Mouse (Mus musculus): Measurements from ENCODE around the gene Lrba. TPM values are rescaled to one million over a fixed set of nuclear protein-coding genes. Genes with fewer than 3 reads are reported as not detected.

Gene Lrba
- polyA plus RNA-seq, 1 experiment from 2014 or later: 5.7 TPM

DNA sequence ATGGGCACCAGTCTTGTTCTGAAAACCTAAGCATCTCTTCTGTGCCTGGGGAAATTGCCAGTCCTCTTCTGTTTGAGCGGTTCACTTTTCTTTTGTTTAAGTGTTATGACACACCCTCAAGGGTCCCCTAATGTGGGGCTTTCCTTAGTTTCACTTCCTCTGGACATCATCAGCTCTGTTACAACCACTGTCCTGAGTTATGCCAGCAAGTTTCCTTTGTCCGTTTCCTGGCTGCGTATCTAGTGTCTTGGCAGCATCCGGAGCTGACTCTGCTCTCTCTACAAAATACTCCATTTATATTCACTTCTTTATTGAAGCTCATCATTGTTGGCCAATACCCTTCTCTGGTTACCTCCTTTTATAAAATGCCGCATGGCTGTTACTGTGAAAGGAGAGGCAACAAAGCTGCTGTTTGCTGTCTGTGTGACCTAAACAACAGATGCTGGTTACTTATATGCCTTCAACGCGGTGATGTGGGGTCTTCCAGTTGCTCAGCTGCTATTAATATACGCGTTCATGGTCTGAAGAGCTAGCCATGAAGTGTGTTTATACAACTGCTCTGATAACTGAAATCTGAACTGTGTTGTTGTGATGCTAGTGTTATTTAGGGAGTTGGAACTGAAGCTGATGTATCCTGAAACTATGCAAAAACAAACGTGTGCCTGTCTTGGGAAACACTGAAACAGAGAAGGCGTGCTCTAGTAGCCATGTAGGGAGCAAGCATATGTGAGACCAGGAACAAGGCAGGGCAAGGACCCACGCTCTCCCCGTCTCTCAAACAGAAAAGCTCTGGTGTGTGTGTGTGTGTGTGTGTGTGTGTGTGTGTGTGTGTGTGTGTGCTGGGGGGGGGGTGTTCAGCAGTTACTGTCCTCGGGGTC lies 550.3 kb downstream of the Lrba start:
- Histone ChIP-seq H3K4me3 (no peak overlapping the region), H3K9ac (no peak overlapping the region), H3K4me2 (peak overlapping the region; percentile 29; the same call in 1 of the 2 replicates), H3K27ac (replicated peaks) (peak overlapping the region; percentile 73), H3K27me3 (no peaks in the 10 kb centered on the region), H3K4me1 (replicated peaks) (peaks cover 25% of the 10 kb centered on the region), H3K9me3 (no peaks in the 10 kb centered on the region), H3K36me3 (peaks cover 3% of the 10 kb centered on the region; the same call in 1 of the 2 replicates)
- WGBS: 27% methylated on average over 14 of the region's 14 CpGs
- peak; percentile 40 for ATAC-seq (ENCODE audit: low FRiP score, low read depth)

DNA sequence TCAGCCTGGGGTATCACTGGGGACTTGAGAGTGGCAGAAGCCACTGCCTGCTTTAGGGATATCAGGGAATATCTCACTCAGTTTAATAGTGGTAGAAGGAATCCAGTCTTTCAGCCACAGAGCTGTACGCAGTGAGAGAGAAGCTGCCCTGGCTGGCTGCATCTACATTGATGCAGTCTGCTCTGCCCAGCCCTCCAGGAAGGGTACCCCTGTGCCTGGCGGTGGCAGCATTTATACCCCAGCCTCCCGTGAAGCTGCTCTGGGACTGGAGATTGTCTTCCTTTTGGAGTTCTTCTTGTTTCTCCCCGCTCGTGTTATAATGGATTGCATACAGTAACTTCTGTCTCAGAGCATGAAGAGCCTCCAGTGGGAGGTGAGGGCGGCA lies 551.0 kb downstream of the Lrba start:
- Histone ChIP-seq H3K4me3 (no peak overlapping the region), H3K9me3 (no peaks in the 10 kb centered on the region), H3K9ac (no peak overlapping the region), H3K4me2 (no peak overlapping the region), H3K36me3 (peaks cover 3% of the 10 kb centered on the region; the same call in 1 of the 2 replicates), H3K4me1 (replicated peaks) (peaks cover 25% of the 10 kb centered on the region), H3K27me3 (no peaks in the 10 kb centered on the region), H3K27ac (replicated peaks) (peak overlapping the region; percentile 73)
- 45% methylated on average over 6 of the region's 6 CpGs for WGBS
- ATAC-seq (ENCODE audit: low FRiP score, low read depth): peak; percentile 39; the same call in 1 of the 2 replicates

DNA sequence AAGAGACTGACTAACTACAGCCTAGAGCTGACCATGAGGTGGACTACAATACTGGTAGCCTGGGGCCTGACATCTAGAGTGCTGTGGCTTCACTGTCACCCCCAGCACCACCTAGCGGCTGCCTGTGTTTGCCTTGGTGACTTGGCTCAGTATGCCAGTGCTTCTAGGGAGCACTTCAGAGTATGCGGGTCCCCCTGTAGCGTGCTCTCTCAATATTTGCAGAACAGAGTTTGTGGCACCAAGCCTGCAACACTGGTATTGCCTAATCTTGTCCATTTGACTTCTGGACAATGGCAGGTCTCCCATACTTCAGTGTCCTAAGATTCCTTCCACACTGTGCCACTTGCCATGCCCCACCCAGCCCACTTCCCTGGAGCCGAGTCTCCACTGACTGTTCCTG lies 555.2 kb downstream of the Lrba start:
- Histone ChIP-seq H3K4me3 (no peak overlapping the region), H3K27ac (replicated peaks) (0 out of 2 replicates have a peak overlapping the region, but pooled peaks have one; percentile 19), H3K9me3 (no peaks in the 10 kb centered on the region), H3K36me3 (peaks cover 21% of the 10 kb centered on the region), H3K4me2 (no peak overlapping the region), H3K9ac (no peak overlapping the region), H3K4me1 (replicated peaks) (peaks cover 25% of the 10 kb centered on the region), H3K27me3 (no peaks in the 10 kb centered on the region)
- 73% methylated on average over 4 of the region's 4 CpGs for WGBS
- ATAC-seq (ENCODE audit: low FRiP score, low read depth): 0 out of 2 replicates have a peak, but pooled peaks have one; percentile 10

DNA sequence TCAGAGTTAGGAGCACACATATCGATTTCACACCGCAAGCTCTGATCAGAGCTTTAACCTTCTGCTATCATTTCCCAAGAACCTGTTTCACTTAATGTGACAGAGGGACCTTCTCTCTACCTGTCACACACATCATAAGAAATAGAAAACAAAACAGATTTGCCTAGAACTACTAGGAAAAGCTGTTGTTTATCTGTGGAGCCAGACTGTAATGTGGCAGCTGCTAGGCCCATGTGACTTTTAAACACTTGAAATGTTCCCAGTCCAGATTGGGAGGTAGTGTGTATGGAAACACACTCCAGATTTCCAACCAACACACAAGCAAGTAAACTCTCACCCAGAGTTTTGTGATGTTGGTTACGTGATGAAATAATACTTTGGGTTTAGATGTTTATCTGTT lies 559.6 kb downstream of the Lrba start:
- Histone ChIP-seq H3K36me3 (peaks cover 28% of the 10 kb centered on the region), H3K27me3 (no peaks in the 10 kb centered on the region), H3K9me3 (no peaks in the 10 kb centered on the region), H3K4me1 (replicated peaks) (peaks cover 46% of the 10 kb centered on the region), H3K9ac (no peak overlapping the region), H3K4me3 (no peak overlapping the region), H3K27ac (replicated peaks) (no peak overlapping the region), H3K4me2 (no peak overlapping the region)
- WGBS: 93% methylated on average over 3 of the region's 3 CpGs
- no peak for ATAC-seq (ENCODE audit: low FRiP score, low read depth)

DNA sequence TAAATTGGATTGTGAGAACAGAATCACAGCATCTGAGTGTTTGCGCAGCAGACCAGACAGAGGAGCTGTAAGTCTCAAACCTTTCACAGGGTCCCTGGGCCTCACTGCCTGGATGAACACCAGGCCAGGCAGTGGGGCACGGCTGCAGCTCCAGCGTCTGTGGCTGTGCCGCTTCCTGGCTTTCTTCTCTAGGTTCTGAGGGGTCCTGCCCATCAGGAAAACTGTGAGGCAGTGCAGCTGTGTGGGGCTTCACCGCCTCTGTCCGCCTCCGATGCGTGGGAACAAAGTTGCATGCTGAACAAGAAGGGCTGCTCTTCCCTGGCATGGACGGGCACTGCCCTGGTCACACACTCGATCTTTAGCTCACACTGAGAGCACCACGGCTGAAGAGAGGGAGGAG lies 560.5 kb downstream of the Lrba start:
- Histone ChIP-seq H3K9ac (no peak overlapping the region), H3K36me3 (peaks cover 28% of the 10 kb centered on the region), H3K9me3 (no peaks in the 10 kb centered on the region), H3K27ac (replicated peaks) (peak overlapping the region; percentile 31), H3K27me3 (no peaks in the 10 kb centered on the region), H3K4me1 (replicated peaks) (peaks cover 54% of the 10 kb centered on the region), H3K4me3 (no peak overlapping the region), H3K4me2 (no peak overlapping the region)
- no peak for ATAC-seq (ENCODE audit: low FRiP score, low read depth)
- WGBS: 74% methylated on average over 11 of the region's 11 CpGs

DNA sequence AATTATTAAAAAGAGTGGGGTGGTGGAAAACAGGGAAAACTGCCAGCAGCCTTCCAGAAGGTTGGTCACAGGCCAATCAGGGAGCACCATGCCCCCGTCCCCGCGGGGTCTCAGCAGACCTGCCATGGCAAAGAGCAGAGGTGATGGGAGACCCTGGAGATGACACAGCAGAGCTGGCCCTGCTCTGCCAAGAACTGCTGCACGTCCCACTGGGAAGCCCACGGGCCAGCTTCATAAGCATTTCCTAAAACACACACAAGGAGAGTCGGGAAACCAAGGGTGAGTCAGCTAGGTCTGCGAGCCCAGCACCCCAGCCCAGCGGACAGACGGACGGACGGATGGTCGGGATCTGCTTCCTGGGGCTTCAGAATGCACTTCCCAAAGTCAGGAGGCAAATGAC lies 561.8 kb downstream of the Lrba start:
- ATAC-seq (ENCODE audit: low FRiP score, low read depth): no peak
- H3K27ac ChIP-seq (replicated peaks): peak overlapping the region; percentile 76
- H3K9me3 ChIP-seq: no peaks in the 10 kb centered on the region
- no peak overlapping the region for H3K4me3 ChIP-seq
- peaks cover 28% of the 10 kb centered on the region for H3K36me3 ChIP-seq
- no peak overlapping the region for H3K4me2 ChIP-seq
- no peak overlapping the region for H3K9ac ChIP-seq
- H3K4me1 ChIP-seq (replicated peaks): peaks cover 58% of the 10 kb centered on the region
- 68% methylated on average over 12 of the region's 12 CpGs for WGBS
- H3K27me3 ChIP-seq: no peaks in the 10 kb centered on the region

DNA sequence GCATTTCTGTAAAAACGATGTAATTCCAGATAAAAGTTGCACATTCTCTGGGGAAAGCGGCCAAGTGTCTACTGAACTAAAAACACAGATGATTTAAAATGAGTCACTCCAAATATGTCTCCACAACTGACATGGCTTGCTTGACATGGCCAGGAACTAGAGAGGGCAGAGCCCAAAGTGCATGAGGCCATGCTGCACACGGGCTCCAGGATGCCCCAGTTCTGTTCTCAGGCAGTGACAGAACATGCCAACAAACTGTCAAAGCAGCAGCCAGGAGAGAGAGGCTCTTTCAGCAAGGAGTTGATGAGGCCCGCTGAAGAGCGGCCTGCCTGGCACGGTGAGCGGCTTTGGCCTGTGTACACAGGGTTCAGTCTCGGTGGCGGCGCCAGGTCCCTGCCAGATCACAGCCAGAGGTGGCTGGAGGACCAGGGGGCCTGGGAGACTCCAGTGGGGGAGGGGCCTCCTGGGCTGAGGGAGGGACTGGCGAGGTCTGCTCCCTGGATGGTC lies 562.4 kb downstream of the Lrba start:
- Histone ChIP-seq H3K4me3 (no peak overlapping the region), H3K9me3 (no peaks in the 10 kb centered on the region), H3K36me3 (peaks cover 31% of the 10 kb centered on the region), H3K4me2 (no peak overlapping the region), H3K27ac (replicated peaks) (peak overlapping the region; percentile 76), H3K9ac (no peak overlapping the region), H3K27me3 (no peaks in the 10 kb centered on the region), H3K4me1 (replicated peaks) (peaks cover 58% of the 10 kb centered on the region)
- WGBS: 47% methylated on average over 11 of the region's 11 CpGs
- peak; percentile 88 for ATAC-seq (ENCODE audit: low FRiP score, low read depth)

DNA sequence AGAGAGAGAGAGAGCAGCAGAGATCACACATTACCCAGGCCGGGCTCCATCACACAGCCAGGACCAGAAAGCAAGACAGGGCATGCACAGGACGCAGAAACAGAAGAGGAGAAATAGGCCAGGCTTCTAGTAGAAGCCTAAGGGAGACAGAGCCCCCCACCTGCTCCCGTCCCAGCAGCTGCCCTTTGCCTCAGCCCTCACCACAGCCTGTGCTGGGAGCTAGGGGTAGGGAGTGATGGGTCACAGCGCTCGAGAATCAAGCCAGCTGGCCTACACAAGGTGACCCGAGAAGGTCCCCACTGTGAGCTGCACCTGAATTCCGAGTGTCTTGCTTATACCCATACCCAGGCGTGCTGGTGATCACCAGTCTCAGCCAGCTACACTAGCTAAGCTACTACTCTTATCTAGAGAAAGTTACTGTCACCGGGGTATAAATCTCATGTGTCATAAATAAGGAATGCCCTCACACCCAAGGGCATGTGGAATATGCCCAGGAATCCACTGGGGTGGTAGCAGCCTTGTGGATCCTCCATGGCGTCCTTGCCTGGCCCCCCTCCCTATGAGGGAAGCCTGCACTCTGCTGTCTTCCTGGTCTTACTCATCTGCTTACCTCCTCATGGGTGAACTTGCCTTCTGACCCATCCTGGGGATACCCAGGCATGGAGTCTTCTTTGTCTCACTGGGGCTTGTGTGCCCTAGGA lies 563.1 kb downstream of the Lrba start:
- Histone ChIP-seq H3K4me3 (no peak overlapping the region), H3K27me3 (no peaks in the 10 kb centered on the region), H3K36me3 (peaks cover 34% of the 10 kb centered on the region), H3K9ac (no peak overlapping the region), H3K27ac (replicated peaks) (peak overlapping the region; percentile 76), H3K4me2 (no peak overlapping the region), H3K4me1 (replicated peaks) (peaks cover 58% of the 10 kb centered on the region), H3K9me3 (no peaks in the 10 kb centered on the region)
- no peak; the same call in 1 of the 2 replicates for ATAC-seq (ENCODE audit: low FRiP score, low read depth)
- 82% methylated on average over 10 of the region's 10 CpGs for WGBS

DNA sequence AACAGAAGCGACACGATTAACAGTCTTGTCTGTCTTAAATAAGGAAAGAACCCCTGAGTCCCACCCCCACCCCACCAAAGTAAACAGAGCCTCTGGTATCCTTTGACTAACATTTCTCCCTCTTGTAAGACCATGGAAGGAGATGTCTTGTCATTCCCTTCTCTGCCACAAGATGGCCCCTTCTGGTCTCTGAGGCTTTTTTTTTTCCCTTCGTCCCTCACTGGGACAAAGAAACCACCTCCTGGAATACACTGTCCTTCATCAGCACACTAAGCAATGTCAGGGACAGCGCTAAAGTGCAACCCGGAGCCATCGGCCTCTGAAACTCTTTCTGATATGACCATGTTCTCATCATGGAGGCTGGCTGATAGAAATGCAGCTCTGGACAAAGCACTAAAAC lies 564.2 kb downstream of the Lrba start:
- Histone ChIP-seq H3K27ac (replicated peaks) (peak overlapping the region; percentile 60), H3K4me1 (replicated peaks) (peaks cover 55% of the 10 kb centered on the region), H3K27me3 (no peaks in the 10 kb centered on the region), H3K9ac (no peak overlapping the region), H3K4me2 (no peak overlapping the region), H3K9me3 (no peaks in the 10 kb centered on the region), H3K36me3 (peaks cover 42% of the 10 kb centered on the region), H3K4me3 (no peak overlapping the region)
- 40% methylated on average over 6 of the region's 6 CpGs for WGBS
- ATAC-seq (ENCODE audit: low FRiP score, low read depth): no peak

DNA sequence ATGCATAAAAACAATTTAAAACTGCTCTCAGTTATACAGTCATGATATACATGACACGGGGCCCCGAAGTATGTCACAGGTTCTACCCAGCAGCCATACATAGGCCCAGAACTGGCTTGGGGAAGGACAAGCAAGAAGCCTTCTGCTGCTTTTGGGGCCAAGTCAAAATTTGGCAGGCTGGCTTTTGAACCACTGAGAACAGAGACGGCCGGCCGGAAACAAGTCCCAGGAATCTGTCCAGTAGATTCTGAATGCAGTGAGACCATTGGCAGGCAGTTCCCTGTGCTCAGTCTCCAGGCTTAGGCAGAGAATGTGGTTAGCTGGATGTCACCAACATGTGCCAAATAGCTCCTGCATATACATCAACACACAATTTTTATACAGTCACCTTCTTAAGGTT lies 565.3 kb downstream of the Lrba start:
- WGBS: 76% methylated on average over 5 of the region's 5 CpGs
- H3K4me3 ChIP-seq: no peak overlapping the region
- no peak for ATAC-seq (ENCODE audit: low FRiP score, low read depth)
- H3K27ac ChIP-seq (replicated peaks): peak overlapping the region; percentile 45; the same call in 1 of the 2 replicates
- no peaks in the 10 kb centered on the region for H3K9me3 ChIP-seq
- H3K4me2 ChIP-seq: no peak overlapping the region
- no peak overlapping the region for H3K9ac ChIP-seq
- H3K36me3 ChIP-seq: peaks cover 32% of the 10 kb centered on the region
- H3K27me3 ChIP-seq: no peaks in the 10 kb centered on the region
- peaks cover 55% of the 10 kb centered on the region for H3K4me1 ChIP-seq (replicated peaks)

DNA sequence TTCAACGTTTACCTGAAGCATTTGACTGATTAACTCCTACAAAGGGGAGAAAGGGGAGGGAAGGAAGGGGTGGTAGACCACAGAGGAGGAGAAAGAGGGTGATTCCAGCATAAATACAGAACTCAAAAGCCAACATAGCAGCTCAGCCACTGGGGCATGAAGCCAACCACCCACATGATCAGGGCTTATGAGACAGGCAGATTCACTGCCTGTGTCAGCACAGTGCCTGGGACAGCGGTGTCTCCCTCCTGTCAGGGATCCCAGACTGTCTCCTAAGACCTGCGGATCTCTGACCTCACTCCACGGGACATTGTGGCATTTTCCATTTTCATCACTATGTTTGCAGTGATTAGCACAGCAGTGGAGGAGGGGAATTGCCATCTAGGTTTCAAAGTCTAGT lies 568.8 kb downstream of the Lrba start:
- no peak for ATAC-seq (ENCODE audit: low FRiP score, low read depth)
- Histone ChIP-seq H3K4me3 (no peak overlapping the region), H3K4me1 (replicated peaks) (peaks cover 21% of the 10 kb centered on the region), H3K9ac (no peak overlapping the region), H3K4me2 (no peak overlapping the region), H3K27ac (replicated peaks) (peak overlapping the region; percentile 56), H3K36me3 (peaks cover 43% of the 10 kb centered on the region), H3K27me3 (no peaks in the 10 kb centered on the region), H3K9me3 (no peaks in the 10 kb centered on the region)
- 70% methylated on average over 4 of the region's 4 CpGs for WGBS

DNA sequence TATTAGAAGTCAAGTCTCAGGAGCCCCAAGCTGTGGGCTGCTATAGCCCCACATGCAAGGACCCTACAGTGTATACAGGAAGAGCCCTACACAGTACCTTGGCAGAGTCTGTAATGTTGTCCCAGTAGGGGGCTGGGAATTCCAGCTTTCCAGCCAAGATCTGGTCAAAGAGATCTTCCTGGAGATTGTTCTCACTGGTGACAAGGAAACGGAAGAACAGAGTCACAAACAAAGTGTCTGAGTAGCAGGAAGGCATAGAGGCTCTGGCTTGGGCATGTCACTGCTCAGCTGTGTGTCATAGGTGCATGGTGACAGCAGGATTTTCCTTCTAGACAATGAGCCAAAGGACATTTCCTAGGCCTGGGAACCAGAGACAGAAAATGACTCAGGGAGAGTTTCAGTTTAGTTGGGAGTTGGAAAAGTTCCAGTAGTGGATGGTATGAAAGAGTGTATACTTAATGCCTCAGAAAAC lies 569.3 kb downstream of the Lrba start:
- H3K27me3 ChIP-seq: no peaks in the 10 kb centered on the region
- H3K9ac ChIP-seq: no peak overlapping the region
- no peak overlapping the region for H3K4me2 ChIP-seq
- H3K4me3 ChIP-seq: no peak overlapping the region
- 37% methylated on average over 1 of the region's 1 CpGs for WGBS
- ATAC-seq (ENCODE audit: low FRiP score, low read depth): peak; percentile 53; the same call in 1 of the 2 replicates
- H3K36me3 ChIP-seq: peaks cover 47% of the 10 kb centered on the region
- H3K9me3 ChIP-seq: no peaks in the 10 kb centered on the region
- peaks cover 18% of the 10 kb centered on the region for H3K4me1 ChIP-seq (replicated peaks)
- peak overlapping the region; percentile 56 for H3K27ac ChIP-seq (replicated peaks)
